Mouse (Mus musculus) B cell, adult (primary cell): ENCODE results near the gene Med28. TPM values are rescaled to one million over a fixed set of nuclear protein-coding genes. Genes with fewer than 3 reads are reported as not detected.

Source experiments
- total RNA-seq: library from RNA; stranded (reverse); gene quantifications from 4 replicates; pipeline ENCODE4 v1.2.4, GENCODE M21; 2023; ENCODE audit not compliant: inconsistent age

The Med28 gene
- 87.6 to 102 TPM (median 91.1 TPM) in 4 replicates for total RNA-seq

GRCm38 (mm10) chr5:45519960-45520808, at the start of gene Med28:
TSS of gene Med28 (plus strand) at chr5:45520229.

GRCm38 (mm10) chr5:45493191-45494092, 26.6 kb upstream of the Med28 start, which contains the start of gene Lap3:
TSS of gene Lap3 (plus strand) at chr5:45493374.

Other genes starting within 250 kb of the Med28 start
- 32.0 to 40.0 TPM (median 35.3 TPM) in 4 replicates for gene Qdpr, start 70.0 kb upstream of the Med28 start, total RNA-seq
- gene Clrn2, start 66.5 kb upstream of the Med28 start, total RNA-seq, result not detected in 4 replicates
- 12.9 to 21.1 TPM (median 15.8 TPM) in 4 replicates for gene Lap3, start 26.9 kb upstream of the Med28 start, total RNA-seq
- gene Fam184b, start 119.4 kb downstream of the Med28 start, total RNA-seq, result not detected in 4 replicates
- 1.5 to 2.6 TPM (median 1.7 TPM) in 4 replicates for gene Ncapg, start 149.7 kb downstream of the Med28 start, total RNA-seq